Mouse (Mus musculus): ENCODE measurements around the gene Dgki. TPM values are rescaled to one million over a fixed set of nuclear protein-coding genes. Genes with fewer than 3 reads are reported as not detected.
A peak's percentile ranks its signal among the peaks of the same experiment; 100 is the strongest.

Dgki gene
- polyA plus RNA-seq, 1 experiment from 2014 or later, result 0.92 TPM

GRCm38 (mm10) chr6:36834695-36835265 lies 465.2 kb downstream of the Dgki start:
- DNase-seq (ENCODE audit: low spot score), result no peak
- no peak for ATAC-seq (replicated peaks; ENCODE audit: low FRiP score, low TSS enrichment, low read depth)
- no peaks in the 10 kb centered on the region for H3K4me1 ChIP-seq (replicated peaks; ENCODE audit: control insufficient read depth, insufficient read depth, low read length)
- no peaks in the 10 kb centered on the region for H3K9me3 ChIP-seq (ENCODE audit: control insufficient read depth, low read length)
- no peak overlapping the region for H3K4me2 ChIP-seq (ENCODE audit: low read length)
- H3K27ac ChIP-seq (ENCODE audit: low read depth), result no peak overlapping the region
- no peak overlapping the region for H3K4me3 ChIP-seq (ENCODE audit: low read depth, low read length)
- 85% methylated on average over 4 of the region's 4 CpGs for WGBS
- no peaks in the 10 kb centered on the region for H3K27me3 ChIP-seq (replicated peaks; ENCODE audit: control insufficient read depth, insufficient read depth, low read length)
- no peaks in the 10 kb centered on the region for H3K36me3 ChIP-seq (ENCODE audit: control insufficient read depth, insufficient read depth, low read length)
- H3K9ac ChIP-seq (ENCODE audit: low read length), result no peak overlapping the region

GRCm38 (mm10) chr6:36832681-36833080 lies 467.3 kb downstream of the Dgki start:
- ATAC-seq (replicated peaks; ENCODE audit: low FRiP score, low TSS enrichment, low read depth) (no peak), DNase-seq (ENCODE audit: low spot score) (no peak)
- H3K4me3 ChIP-seq (ENCODE audit: low read depth, low read length), result no peak overlapping the region
- H3K27me3 ChIP-seq (replicated peaks; ENCODE audit: control insufficient read depth, insufficient read depth, low read length), result no peaks in the 10 kb centered on the region
- no peak overlapping the region for H3K27ac ChIP-seq (ENCODE audit: low read depth)
- no peak overlapping the region for H3K4me2 ChIP-seq (ENCODE audit: low read length)
- H3K9me3 ChIP-seq (ENCODE audit: control insufficient read depth, low read length), result no peaks in the 10 kb centered on the region
- WGBS, result 89% methylated on average over 4 of the region's 4 CpGs
- no peaks in the 10 kb centered on the region for H3K4me1 ChIP-seq (replicated peaks; ENCODE audit: control insufficient read depth, insufficient read depth, low read length)
- H3K9ac ChIP-seq (ENCODE audit: low read length), result no peak overlapping the region
- no peaks in the 10 kb centered on the region for H3K36me3 ChIP-seq (ENCODE audit: control insufficient read depth, insufficient read depth, low read length)

DNA sequence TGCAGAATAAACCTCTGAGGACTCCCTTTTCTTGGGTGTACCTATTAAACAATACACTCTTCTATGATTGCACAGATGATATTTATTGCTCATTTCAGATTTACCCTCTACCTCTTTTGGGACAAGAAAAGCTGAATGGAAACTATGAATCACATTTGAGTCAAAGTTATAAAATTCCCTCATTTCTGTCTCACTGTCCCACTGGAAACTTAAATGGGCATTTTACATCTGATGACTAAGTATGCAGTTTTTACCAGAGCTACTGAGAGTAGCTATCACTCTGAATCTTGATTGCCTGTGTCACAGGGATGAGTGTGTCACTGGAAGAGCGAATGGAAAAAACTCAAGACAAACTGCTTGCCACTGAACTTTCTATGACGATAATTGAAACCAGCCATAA lies 467.8 kb downstream of the Dgki start:
- 82% methylated on average over 2 of the region's 2 CpGs for WGBS

DNA sequence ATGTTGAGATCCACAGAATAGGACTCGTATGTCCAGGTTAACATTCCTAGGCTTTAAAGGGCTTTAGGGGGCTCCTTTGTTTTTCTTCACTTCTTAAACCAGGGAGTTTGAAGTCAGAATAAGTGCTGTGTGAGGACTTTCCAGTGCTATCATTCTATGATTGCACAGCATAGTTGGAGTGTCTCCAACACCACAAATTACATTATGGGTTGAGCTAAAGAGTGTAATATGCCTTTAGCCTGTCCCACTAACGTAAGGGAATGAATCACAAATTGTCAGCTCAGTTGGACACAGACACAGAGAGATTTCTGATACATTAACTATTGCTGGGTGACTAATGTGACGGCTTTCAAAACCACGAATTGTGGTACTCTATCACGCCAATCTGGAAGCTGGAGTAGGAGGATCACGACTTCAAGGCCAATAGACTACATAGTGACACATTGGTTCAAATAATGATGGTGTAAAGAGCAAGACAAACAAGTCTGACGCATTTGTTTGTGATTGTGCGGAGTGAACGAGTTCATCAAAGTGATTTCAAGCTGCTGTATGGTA lies 469.5 kb downstream of the Dgki start:
- Histone ChIP-seq H3K9ac (ENCODE audit: low read length) (no peak overlapping the region), H3K9me3 (ENCODE audit: control insufficient read depth, low read length) (no peaks in the 10 kb centered on the region), H3K4me1 (replicated peaks; ENCODE audit: control insufficient read depth, insufficient read depth, low read length) (no peaks in the 10 kb centered on the region), H3K4me3 (ENCODE audit: low read depth, low read length) (no peak overlapping the region), H3K27ac (ENCODE audit: low read depth) (no peak overlapping the region), H3K36me3 (ENCODE audit: control insufficient read depth, insufficient read depth, low read length) (no peaks in the 10 kb centered on the region), H3K27me3 (replicated peaks; ENCODE audit: control insufficient read depth, insufficient read depth, low read length) (no peaks in the 10 kb centered on the region), H3K4me2 (ENCODE audit: low read length) (no peak overlapping the region)
- ATAC-seq (replicated peaks; ENCODE audit: low FRiP score, low TSS enrichment, low read depth) (no peak), DNase-seq (ENCODE audit: low spot score) (no peak)
- 75% methylated on average over 9 of the region's 9 CpGs for WGBS

More for the DNA sequence above, 467.8 kb downstream of the Dgki start:
- no peak overlapping the region for H3K9ac ChIP-seq (ENCODE audit: low read length)
- H3K27ac ChIP-seq (ENCODE audit: low read depth), result no peak overlapping the region
- H3K4me2 ChIP-seq (ENCODE audit: low read length), result no peak overlapping the region
- DNase-seq (ENCODE audit: low spot score), result no peak
- H3K9me3 ChIP-seq (ENCODE audit: control insufficient read depth, low read length), result no peaks in the 10 kb centered on the region
- no peaks in the 10 kb centered on the region for H3K4me1 ChIP-seq (replicated peaks; ENCODE audit: control insufficient read depth, insufficient read depth, low read length)
- H3K27me3 ChIP-seq (replicated peaks; ENCODE audit: control insufficient read depth, insufficient read depth, low read length), result no peaks in the 10 kb centered on the region
- ATAC-seq (replicated peaks; ENCODE audit: low FRiP score, low TSS enrichment, low read depth), result no peak
- H3K36me3 ChIP-seq (ENCODE audit: control insufficient read depth, insufficient read depth, low read length), result no peaks in the 10 kb centered on the region
- no peak overlapping the region for H3K4me3 ChIP-seq (ENCODE audit: low read depth, low read length)

GRCm38 (mm10) chr6:36819784-36820050 lies 480.3 kb downstream of the Dgki start:
- no peaks in the 10 kb centered on the region for H3K36me3 ChIP-seq (ENCODE audit: control insufficient read depth, insufficient read depth, low read length)
- H3K27ac ChIP-seq (ENCODE audit: low read depth), result peak overlapping the region; percentile 59; the same call in 1 of the 2 replicates
- no peaks in the 10 kb centered on the region for H3K27me3 ChIP-seq (replicated peaks; ENCODE audit: control insufficient read depth, insufficient read depth, low read length)
- ATAC-seq (replicated peaks; ENCODE audit: low FRiP score, low TSS enrichment, low read depth) (no peak), DNase-seq (ENCODE audit: low spot score) (no peak)
- H3K4me2 ChIP-seq (ENCODE audit: low read length), result no peak overlapping the region
- no peak overlapping the region for H3K4me3 ChIP-seq (ENCODE audit: low read depth, low read length)
- no peak overlapping the region for H3K9ac ChIP-seq (ENCODE audit: low read length)
- H3K4me1 ChIP-seq (replicated peaks; ENCODE audit: control insufficient read depth, insufficient read depth, low read length), result peaks cover 26% of the 10 kb centered on the region
- H3K9me3 ChIP-seq (ENCODE audit: control insufficient read depth, low read length), result no peaks in the 10 kb centered on the region

DNA sequence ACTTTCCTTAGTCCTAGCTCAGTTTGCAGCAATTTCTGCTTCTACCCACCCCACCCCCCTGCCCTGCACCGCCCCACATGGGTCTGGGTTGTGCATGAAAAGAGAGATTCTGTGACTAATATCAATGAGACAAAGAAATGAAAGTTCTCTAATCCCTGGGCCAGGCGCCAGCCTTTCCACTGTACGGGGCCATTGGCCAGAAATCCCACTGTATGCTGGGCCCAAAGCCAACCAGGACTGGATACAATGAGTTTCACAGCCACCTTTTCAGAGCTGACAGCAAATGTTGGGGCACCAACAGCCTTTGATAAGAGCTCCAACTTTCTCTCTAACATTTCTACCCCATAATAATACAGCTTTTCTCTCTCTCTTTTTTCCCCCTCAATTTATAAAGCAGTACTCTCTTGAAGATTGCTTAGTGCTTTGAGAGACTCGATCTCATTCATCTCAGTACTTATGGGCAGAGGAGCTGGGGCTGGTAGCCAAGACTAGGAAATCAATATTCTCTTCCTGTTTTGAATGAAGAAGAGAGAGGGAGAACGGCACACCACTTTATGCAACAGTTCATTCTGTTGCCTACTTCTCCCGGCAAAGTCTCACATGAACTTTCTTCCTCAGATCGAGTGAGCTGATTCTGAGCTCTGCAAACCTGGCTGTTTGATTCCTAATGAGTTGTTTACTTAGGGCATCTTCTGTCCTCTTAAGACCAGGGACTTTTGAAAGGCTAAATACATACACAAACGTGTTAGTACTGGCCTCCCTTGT lies 480.8 kb downstream of the Dgki start:
- no peak overlapping the region for H3K4me3 ChIP-seq (ENCODE audit: low read depth, low read length)
- no peaks in the 10 kb centered on the region for H3K27me3 ChIP-seq (replicated peaks; ENCODE audit: control insufficient read depth, insufficient read depth, low read length)
- H3K9me3 ChIP-seq (ENCODE audit: control insufficient read depth, low read length), result no peaks in the 10 kb centered on the region
- peaks cover 26% of the 10 kb centered on the region for H3K4me1 ChIP-seq (replicated peaks; ENCODE audit: control insufficient read depth, insufficient read depth, low read length)
- no peaks in the 10 kb centered on the region for H3K36me3 ChIP-seq (ENCODE audit: control insufficient read depth, insufficient read depth, low read length)
- 16% methylated on average over 8 of the region's 8 CpGs for WGBS
- peak overlapping the region; percentile 18 for H3K4me2 ChIP-seq (ENCODE audit: low read length)
- peak; percentile 70 for ATAC-seq (replicated peaks; ENCODE audit: low FRiP score, low TSS enrichment, low read depth)
- peak overlapping the region; percentile 59 for H3K27ac ChIP-seq (ENCODE audit: low read depth)
- no peak overlapping the region for H3K9ac ChIP-seq (ENCODE audit: low read length)
- DNase-seq (ENCODE audit: low spot score), result peak; percentile 80

GRCm38 (mm10) chr6:36818281-36819018 lies 481.5 kb downstream of the Dgki start:
- Histone ChIP-seq H3K27ac (ENCODE audit: low read depth) (peak overlapping the region; percentile 59), H3K9me3 (ENCODE audit: control insufficient read depth, low read length) (no peaks in the 10 kb centered on the region), H3K27me3 (replicated peaks; ENCODE audit: control insufficient read depth, insufficient read depth, low read length) (no peaks in the 10 kb centered on the region), H3K4me2 (ENCODE audit: low read length) (peak overlapping the region; percentile 18; the same call in 1 of the 2 replicates), H3K4me1 (replicated peaks; ENCODE audit: control insufficient read depth, insufficient read depth, low read length) (peaks cover 26% of the 10 kb centered on the region), H3K36me3 (ENCODE audit: control insufficient read depth, insufficient read depth, low read length) (no peaks in the 10 kb centered on the region), H3K9ac (ENCODE audit: low read length) (no peak overlapping the region), H3K4me3 (ENCODE audit: low read depth, low read length) (no peak overlapping the region)
- 24% methylated on average over 4 of the region's 4 CpGs for WGBS
- ATAC-seq (replicated peaks; ENCODE audit: low FRiP score, low TSS enrichment, low read depth) (0 out of 2 replicates have a peak, but pooled peaks have one; percentile 15), DNase-seq (ENCODE audit: low spot score) (no peak)

DNA sequence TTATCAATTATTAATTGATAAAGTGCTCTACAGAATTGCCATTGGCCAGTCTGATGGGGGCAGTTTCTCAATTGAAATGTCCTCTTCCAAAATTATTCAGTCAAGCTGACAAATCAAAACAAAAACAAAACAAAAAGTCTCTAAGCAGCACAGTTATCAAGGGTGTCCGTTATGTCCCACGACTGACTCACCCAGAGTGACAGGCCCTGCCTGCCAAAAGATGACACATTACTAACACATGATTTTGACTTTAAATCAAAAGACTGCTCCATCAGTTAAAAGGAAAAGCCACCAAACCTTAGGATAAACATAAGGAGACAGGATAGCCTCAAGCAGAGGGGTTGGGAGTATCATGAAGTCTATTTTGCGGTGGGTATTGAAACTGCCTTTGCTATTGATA lies 483.3 kb downstream of the Dgki start:
- DNase-seq (ENCODE audit: low spot score), result no peak
- WGBS, result 93% methylated on average over 3 of the region's 3 CpGs
- H3K27ac ChIP-seq (ENCODE audit: low read depth), result no peak overlapping the region

More for the DNA sequence above, 483.3 kb downstream of the Dgki start:
- Histone ChIP-seq H3K4me2 (ENCODE audit: low read length) (no peak overlapping the region), H3K4me1 (replicated peaks; ENCODE audit: control insufficient read depth, insufficient read depth, low read length) (peaks cover 26% of the 10 kb centered on the region), H3K4me3 (ENCODE audit: low read depth, low read length) (no peak overlapping the region), H3K27me3 (replicated peaks; ENCODE audit: control insufficient read depth, insufficient read depth, low read length) (no peaks in the 10 kb centered on the region), H3K36me3 (ENCODE audit: control insufficient read depth, insufficient read depth, low read length) (no peaks in the 10 kb centered on the region), H3K9me3 (ENCODE audit: control insufficient read depth, low read length) (no peaks in the 10 kb centered on the region), H3K9ac (ENCODE audit: low read length) (no peak overlapping the region)
- no peak for ATAC-seq (replicated peaks; ENCODE audit: low FRiP score, low TSS enrichment, low read depth)

Measured in intestine, embryonic 14.5 days (tissue).